Comparison of ENCODE assay signal across 8 mouse cellular contexts in the genomic region with DNA sequence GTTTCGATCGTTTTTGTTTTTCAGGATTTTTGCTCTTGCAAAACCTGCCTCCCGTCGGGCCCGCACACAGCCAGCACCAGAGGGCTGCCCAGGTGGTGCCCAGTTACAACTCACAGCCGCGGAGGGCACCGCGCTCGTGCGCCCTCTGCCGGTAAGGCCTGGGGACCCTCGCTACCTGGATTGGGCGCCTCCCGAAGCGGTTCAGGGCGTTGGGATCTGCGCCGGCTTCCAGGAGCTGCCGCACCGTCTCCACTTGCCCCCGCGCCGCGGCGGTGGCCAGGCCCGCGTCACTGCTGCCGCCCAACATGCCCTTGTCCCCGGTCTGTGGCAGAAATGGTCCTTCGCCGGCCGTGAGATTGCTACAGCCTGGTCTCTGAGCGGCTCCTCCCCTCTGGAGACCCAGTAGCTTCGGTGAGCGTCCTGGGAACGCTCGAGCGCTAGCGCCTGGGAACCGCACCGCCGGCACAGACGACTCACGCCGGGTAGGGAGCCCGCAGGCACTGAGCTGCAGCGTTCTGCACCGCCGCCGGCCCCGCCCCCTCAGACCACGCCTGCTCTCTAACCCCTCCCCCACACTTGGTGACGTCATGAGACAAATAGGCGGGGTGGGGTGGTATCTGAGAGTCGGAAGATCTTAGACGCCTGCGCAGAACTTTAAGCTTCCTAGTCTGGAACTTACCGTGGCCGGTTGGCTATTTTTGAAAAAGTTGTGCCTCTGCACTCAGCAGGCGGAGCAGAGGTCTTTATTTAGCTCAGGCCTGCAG. TPM values are rescaled to one million over a fixed set of nuclear protein-coding genes. Genes with fewer than 3 reads are reported as not detected.
DNase-seq lines count a peak whose midpoint lies in the region; ATAC-seq lines count a peak whose summit lies in the region.

A gene (minus strand): TSS at position 549 of the 764 bp plus-strand sequence.

- DNase-seq in adrenal gland, adult 8-10 months = peak; percentile 95
- peak; percentile 69 for DNase-seq in embryo, embryonic 11.5 days (ENCODE audit: low read depth, low spot score)
- DNase-seq in gastrocnemius, postnatal 25 days = peak; percentile 89
- DNase-seq in left cerebral cortex, adult 8-10 months (ENCODE audit: low spot score in 2 of 2) = peak; percentile 46 to 50
- peak; percentile 78 to 81 for DNase-seq in right cerebral cortex, postnatal 10 days (ENCODE audit: low spot score in 2 of 2)
- peak; percentile 97 for DNase-seq in urinary bladder, postnatal 14 days (ENCODE audit: low spot score)

- peak; percentile 90 for ATAC-seq in inflammation-experienced regulatory T-cells, adult 6 months
- peak; percentile 89 for ATAC-seq in megakaryocyte, adult 5-6 weeks (ENCODE audit: poor library complexity, severe bottlenecking)

RNA-seq across cellular contexts. Expression of the gene that starts here (rescaled TPM):
- total RNA-seq in adrenal gland, adult 8-10 months (2022) = 10 to 100 TPM; 12.2 to 14.8 (median 13.5) TPM
- under 1 TPM; 0.56 to 0.84 TPM for total RNA-seq in gastrocnemius, postnatal 25 days (2021)
- 1 to 10 TPM in 2 of 3 experiments, under 1 TPM in 1; 0.56 to 6.6 (median 1.3) TPM for polyA plus RNA-seq in inflammation-experienced regulatory T-cells, adult 6 months (2017; shearing (Covaris generic))
- 1 to 10 TPM in 2 of 4 experiments, under 1 TPM in 2; 0.78 to 1.4 (median 1.0) TPM for total RNA-seq in left cerebral cortex, adult 8-10 months (2022)
- total RNA-seq in megakaryocyte, adult 5-6 weeks (2015) = not detected in 2 replicates
- total RNA-seq in megakaryocyte, adult 5-6 weeks (2017) = 0.41 TPM in 1 of 2 replicates, not detected in the other

Comparison
In these comparisons a context has a peak if more than half of its experiments do, and no peak if none do; other contexts are left out.
1. Peak in every context shown above with its lines: DNase-seq and ATAC-seq.
2. RNA of the gene that starts here (total RNA-seq): 12.2 to 14.8 TPM in adrenal gland, adult 8-10 months; 0.78 to 1.4 TPM in left cerebral cortex, adult 8-10 months, 0.56 to 0.84 TPM in gastrocnemius, postnatal 25 days and 0.41 TPM in megakaryocyte, adult 5-6 weeks; every median in the first group is over 4 times any median in the second.
3. Peak in DNase-seq in gastrocnemius, postnatal 25 days; RNA of the gene not detected or under 1 TPM.
4. Peak in ATAC-seq in megakaryocyte, adult 5-6 weeks; RNA of the gene not detected or under 1 TPM.